Mouse (Mus musculus) right cerebral cortex, postnatal 14 days (tissue): ENCODE results near the gene Ube2q2.
"Not testable (repeated sequence)": the region's sequence is repeated elsewhere in the genome, so short reads cannot be mapped to it uniquely, and the experiment has no call there.

Experiments
- DNase-seq: peaks from one replicate; pipeline ENCODE4 v3.0.0; 2022

Ube2q2 gene

DNA sequence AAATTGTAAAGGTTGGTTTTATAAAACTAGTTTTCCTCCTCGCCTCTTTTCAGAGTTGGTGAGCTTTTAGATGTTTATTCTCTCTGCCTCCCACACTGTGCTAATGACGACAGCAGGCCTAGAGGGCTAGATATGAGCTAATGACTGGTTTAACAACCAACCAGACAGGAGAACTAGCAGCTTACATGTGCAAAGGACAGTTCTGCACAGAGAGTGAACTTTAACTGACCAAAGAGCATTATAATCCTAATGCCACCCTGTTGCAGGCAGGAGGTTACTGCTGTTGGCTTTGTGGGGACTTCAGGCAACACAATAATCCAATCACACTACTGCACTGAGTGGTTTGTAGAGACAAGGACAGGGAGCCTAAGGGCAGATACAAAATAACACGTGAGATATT is 94.6 kb downstream of the Ube2q2 start:
- no peak for DNase-seq

DNA sequence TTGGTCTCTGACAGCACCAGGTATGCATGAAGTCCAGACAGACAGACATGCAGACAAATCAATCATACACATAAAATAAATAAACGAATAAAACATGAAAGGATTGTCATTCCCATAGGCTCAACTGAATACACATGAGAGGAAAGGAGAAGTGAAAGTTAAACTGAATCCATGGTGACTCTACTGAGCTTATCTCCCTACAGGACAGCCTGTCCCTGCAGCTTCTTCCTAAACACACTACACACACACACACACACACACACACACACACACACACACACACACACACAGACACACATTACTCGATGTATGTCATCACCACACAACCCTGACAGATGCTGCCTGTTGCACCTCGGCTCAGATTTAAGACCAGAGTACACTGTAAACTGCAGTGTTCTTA is 95.4 kb downstream of the Ube2q2 start:
- DNase-seq: no peak

DNA sequence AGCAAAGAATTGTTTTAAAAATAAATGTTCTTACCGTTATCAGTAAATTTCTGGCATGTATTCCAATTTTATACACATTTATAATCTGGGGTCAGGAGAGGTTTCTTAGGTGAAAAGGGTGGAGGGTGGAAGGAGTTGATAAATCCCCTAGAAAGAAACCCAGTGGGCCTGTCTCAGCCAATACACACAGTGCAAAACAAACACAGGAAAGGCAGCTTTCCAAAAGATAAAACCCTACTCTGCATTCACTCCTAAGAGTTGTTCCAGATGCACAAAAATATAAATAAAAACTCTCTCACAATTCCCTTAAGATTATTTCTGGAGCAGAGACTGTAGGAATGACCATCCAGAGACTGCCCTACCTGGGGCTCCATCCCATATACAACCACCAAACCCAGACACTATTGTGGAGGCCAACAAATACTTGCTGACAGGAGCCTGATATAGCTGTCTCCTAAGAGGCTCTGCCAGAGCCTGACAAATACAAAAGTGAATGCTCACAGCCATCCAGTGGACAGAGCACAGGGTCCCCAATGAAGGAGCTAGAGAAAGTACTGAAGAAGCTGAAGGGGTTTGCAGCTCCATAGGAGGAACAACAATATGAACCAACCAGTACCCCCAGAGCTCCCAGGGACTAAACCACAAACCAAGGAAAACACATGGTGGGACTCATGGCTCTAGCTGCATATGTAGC is 96.5 kb downstream of the Ube2q2 start:
- DNase-seq: not testable (repeated sequence)

DNA sequence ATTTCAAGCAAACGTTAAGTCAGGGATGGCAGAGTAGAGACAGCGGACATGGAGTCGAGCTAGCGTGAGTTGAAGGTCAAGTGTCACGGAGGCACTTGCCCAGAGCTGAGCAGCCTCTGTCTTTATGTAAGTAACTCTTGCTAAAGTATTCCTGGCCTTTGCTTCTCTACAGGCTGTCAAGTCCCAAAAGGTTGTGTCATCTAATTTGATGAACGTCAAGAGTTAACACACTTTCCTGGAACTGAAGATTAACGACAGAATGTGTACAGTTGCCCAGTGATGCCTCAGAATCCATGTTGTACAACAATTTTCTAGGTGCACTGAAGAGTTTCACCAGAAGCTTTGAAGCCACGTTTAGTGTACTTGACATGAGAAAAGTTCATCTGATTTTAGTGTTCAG is 97.8 kb downstream of the Ube2q2 start:
- no peak for DNase-seq

DNA sequence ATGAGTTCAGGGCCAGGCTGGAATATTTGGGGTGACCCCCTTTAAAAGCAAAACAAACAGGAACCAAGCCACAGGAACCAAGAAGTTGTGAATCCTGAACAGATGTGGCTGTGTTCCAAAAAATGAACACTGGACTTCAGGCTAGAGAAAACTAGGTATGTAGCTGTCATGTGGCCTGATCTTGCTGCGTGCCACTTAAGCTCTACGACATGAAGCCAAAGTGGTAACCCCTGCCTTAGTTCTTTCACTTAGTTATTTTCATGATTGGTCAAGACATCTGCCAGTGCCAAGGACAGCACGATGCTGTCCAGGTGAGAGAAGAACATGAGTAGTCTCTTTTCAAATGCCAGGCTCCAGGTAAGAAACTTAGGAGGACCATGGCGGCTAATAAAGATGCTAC is 98.3 kb downstream of the Ube2q2 start:
- DNase-seq: no peak

DNA sequence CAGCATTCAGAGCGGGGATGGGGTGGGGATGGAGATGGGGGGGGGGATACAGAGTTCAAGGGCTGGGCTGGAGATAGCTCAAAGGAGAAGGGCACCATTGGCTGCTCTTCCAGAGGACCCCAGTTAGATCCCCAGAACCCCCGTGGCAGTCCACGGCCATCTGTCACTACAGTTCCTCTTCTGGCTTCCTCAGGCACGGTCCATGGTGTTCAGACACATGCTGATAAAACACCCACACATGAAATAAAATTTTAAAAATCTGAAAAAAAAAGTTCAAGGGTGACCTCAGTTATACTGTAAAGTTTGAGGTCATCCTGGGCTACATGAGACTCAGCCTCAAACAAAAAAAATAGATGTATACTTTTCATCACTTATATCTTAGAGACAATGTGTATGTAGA is 99.8 kb downstream of the Ube2q2 start:
- no peak for DNase-seq

DNA sequence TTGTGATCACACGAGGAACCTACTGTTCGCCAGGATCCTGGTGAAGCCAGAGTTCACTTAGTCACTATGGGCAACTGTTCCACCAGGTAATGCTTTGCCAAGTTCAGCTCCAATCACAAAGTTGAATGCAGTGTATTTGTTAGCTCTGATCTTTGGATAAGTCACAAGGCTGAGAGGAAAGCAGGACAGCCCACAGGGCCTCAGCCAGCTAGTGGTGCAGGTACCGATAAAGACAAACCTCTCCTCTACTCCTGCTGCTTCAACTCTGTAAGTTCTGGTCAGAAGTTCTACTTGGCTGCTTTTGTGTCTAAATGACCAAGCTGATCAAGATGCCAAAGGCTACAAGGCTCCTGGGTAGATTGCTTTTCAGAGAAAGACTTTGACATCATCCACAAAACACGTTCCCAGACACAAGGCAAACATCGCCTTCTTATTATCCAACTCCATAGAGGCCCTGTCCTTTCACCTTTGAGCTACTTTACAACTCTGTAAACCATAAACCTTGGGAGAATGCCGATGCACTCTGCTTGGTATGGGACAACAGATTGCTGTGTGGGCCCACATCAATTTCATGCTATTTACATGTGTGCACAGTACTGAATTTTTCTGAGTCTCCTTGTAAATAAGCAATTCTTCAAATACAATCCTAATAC is 102.1 kb downstream of the Ube2q2 start:
- DNase-seq: no peak

DNA sequence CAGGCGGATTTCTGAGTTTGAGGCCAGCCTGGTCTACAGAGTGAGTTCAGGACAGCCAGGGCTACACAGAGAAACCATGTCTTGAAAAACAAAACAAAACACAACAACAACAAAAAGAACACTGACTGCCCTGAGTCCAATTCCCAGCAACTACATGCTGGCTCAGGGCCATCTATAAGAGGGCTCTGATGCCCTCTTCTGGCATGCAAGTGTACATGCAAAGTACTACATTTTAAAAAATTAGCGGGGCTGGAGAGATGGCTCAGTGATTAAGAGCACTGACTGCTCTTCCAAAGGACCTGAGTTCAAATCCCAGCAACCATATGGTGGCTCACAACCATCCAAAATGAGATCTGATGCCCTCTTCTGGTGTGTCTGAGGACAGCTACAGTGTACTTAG is 103.4 kb downstream of the Ube2q2 start:
- not testable (repeated sequence) for DNase-seq

DNA sequence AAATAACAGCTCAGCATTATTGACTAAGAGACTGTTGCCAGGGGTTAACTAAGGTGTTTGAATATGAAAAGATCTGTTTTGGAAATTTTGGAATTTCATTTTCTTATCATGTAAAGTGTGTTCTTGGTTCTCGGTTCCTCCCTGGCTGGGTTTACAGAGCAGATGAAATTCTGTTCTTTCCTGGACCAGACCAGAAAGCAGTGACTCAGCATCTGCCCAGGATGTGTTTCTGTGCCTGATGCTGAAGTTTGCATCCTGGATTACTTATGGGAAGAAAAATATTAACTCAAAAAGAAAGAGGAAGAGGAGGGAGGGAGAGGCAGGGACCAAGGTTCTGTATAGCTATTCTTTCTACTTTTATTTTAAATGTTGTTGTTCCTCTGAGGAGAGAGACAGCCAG is 105.2 kb downstream of the Ube2q2 start:
- no peak for DNase-seq

DNA sequence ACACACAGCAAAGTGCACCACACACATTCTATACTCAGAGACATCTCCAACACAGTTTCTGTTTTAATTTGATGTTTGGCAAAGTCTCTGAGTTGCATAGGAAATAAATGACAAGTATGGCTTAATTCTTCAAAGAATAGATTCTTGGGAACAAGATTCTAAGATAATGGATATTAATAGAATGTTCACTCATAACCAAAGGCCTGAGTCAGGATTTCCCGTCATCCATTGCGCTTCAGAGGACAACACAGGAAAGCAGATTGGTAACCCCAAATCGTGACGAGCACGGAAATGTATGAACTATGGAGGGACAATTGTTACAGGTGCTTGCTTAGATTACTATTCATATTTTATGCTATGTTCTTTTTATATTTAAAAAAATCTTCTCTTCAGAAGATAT is 106.4 kb downstream of the Ube2q2 start:
- DNase-seq: no peak

DNA sequence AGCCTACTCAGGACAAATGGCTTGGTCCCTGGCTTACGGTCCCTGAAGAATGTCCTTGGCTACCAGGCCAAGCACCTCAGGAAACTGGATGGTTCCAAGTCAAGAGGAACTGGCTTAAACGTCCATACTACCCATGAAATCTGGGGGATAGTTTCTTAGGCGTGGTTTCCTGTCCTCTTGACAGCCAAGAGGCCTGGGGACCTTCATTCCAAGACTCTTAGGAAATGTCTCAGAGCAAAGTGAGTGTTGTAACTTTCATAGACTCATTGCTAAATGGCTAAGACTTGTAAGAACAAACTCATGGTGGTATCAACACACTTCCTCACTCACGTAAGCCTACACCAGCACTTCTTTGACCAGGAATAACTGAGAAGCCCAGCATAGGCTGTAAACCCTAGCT is 107.0 kb downstream of the Ube2q2 start:
- no peak for DNase-seq

DNA sequence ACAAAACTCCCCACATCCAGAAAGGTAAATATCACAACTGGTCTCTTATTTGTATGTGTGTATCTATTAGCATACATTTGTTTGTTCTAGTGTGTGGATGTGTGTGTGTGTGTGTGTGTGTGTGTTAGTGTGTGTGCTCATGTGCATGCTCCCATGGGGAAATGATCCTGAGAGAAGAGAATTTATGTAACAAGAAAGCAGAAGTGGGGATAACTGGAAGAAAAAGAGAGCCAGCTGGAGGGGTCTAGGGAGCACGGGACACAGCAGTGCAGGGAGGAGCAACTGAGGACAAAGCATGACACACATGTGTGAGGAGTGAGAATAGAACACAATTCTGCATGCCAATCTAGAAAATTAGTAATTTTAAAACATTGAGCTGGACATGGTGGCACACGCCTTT is 108.5 kb downstream of the Ube2q2 start:
- DNase-seq: no peak
